Mouse (Mus musculus) ES-CJ7 (cell line): ENCODE results near the gene Nxpe3.
"Not testable (repeated sequence)": the region's sequence is repeated elsewhere in the genome, so short reads cannot be mapped to it uniquely, and the experiment has no call there.

ENCODE experiments used
- DNase-seq: peaks from one replicate; pipeline ENCODE4 v3.0.0; 2011; ENCODE audit warnings: low read depth, low spot score

Nxpe3 gene

DNA sequence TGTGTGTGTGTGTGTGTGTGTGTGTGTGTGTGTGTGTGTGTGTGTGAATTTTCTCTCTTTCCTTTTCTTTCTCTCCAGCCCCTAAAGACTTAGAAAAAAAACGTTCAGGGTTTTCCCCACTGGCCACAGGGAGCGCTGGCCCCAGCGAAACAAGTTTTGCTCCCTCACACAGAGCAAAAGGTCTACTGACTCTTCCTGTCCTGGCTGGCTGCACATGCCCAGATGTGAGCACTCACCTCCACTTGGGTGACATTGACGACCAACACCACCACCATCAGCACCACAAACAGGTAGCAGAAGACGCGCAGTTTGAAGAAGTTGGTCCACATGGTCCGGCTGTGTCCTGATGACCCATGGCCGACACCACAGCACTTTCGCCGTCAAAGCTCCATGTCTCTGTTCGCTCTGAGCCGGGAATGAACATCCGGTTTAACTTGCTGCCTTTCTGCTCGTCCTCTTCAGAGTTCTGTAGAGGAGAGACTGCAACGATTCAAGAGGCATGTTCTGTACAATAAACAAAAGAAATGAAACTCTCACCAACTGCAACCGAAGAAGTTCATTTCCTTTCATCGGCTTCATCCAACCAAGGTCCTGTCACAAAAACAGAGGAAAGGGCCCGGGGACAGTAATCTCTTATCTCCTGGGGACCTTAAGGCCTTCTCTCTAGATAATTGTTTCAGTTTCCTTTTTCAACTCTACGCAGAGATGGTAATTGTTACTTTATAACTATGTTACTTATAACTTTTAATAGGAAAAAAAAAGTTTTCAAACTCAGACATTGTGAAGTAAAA lies 4.5 kb downstream of the Nxpe3 start:
- DNase-seq: no peak

DNA sequence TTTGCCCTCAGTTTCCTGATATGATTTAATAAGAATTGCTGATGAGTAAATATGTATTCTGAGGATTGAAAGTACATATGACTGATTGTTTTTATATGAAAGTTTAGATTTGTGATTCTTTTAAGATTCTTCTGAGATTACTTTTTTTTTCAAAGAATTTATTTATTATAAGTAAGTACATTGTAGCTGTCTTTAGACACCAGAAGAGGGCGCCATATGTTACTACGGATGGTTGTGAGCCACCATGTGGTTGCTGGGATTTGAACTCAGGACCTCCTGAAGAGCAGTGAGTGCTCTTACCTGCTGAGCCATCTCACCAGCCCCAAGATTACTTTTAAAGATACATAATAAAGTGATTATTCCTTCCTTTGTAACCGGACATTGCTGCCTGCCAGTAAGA lies 5.6 kb downstream of the Nxpe3 start:
- DNase-seq: peak; percentile 49

DNA sequence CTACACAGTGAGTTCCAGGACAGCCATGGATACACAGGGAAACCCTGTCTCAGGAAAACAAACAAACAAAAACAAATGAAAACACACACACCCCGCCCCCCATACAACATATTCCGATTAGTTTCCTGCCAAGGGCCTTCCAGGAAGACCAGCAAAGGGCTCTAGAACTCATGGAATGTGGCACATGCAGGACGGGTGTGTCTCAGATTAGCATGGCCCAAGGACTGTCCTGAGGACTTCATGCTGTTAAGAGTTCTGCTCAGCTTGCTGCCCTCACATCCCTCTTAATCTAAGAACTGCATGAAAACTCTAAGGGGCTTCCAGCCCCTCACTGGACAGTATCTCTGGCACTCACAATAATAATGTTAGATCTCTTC lies 6.5 kb downstream of the Nxpe3 start:
- peak; percentile 88 for DNase-seq

DNA sequence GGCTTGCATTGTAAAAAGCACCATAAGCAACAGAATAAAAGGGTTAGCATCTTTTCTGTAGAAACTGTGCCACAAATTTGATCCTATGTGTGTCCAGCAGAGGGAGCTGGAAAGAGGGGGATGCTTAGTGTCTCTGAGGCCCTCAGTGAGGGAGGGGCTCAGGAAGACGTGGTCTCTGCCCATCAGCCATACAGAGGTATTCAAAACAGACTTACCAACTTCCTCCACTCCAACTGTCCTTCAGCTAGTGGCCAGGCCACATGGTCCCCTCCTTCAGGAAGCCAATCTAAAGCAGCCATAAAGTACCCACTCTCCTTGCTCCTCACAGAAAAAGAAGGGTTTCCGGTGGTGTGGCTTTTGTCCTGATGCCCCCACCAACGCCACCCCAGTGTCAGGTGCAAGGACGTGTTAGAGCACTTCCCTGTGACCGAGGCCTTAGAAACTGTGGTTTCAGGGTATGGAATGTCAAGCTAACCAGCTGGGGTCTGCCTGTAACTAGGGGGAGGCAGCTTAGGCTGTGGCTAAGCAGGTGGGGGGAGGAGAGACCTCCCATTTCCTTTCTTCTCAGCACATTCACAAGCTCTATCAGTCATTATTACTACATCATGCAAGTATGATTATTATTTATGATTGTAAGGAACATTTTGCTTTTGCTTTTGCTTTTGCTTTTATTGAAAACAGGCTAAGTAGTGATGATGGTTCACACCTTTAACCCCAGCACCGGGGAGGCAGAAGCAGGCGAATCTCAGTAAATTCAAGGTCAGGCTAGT lies 7.1 kb downstream of the Nxpe3 start:
- DNase-seq: peak; percentile 82

DNA sequence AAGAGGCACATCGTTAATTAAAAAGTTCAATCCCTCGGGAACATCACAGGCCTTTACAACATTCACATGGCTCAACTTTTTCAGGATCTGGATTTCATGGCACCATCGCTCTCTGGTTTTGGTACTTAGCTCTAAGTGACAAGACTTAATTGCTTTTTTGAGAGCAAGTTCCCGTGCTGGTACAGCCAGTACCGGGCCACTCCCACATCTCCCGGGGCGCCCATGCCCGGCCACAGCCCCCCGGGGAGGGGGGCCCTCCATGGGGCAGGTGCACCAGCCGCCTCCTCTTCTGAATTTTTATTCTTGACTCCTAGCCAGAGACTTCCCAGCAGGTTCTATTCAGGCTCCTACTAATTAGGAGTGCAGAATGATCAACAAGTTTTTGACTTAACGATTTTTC lies 10.8 kb downstream of the Nxpe3 start:
- DNase-seq: no peak

DNA sequence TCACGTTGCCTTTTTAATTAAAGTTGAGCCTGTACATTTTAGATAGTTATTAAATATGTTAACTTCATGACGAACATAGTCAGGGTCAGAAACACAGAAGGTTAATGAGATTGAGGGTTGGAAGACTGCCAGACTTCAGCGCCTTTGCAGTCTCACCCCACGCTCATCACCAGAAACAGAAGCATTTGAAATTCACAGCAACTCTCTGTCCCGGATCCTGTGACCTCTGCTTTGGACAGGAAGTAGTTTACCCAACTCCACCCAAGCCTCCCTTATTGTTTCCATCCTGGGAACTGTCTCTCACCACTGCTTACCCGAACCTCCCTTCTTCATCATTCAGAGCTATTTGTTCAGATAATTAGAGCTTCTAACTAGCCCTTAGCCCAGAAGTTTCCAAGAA lies 19.1 kb downstream of the Nxpe3 start:
- peak; percentile 59 for DNase-seq

DNA sequence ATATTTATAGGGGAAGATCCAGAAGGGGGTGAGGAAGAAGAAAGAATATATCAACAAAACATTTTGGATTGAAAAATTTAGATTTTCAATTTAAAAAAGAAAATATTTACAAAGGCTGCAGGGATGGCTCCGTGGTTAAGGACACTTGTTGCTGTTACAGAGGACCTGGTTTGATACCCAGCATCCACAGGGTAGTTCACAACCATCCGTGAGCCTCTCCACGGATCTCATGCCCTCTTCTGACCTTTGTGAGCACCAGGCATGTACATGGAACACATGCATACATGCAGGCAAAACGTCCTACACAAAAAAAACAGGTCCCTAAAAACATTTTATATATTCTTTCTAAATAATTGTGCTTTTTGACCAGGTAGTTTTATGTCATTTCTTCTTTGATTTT lies 31.3 kb downstream of the Nxpe3 start:
- no peak for DNase-seq

DNA sequence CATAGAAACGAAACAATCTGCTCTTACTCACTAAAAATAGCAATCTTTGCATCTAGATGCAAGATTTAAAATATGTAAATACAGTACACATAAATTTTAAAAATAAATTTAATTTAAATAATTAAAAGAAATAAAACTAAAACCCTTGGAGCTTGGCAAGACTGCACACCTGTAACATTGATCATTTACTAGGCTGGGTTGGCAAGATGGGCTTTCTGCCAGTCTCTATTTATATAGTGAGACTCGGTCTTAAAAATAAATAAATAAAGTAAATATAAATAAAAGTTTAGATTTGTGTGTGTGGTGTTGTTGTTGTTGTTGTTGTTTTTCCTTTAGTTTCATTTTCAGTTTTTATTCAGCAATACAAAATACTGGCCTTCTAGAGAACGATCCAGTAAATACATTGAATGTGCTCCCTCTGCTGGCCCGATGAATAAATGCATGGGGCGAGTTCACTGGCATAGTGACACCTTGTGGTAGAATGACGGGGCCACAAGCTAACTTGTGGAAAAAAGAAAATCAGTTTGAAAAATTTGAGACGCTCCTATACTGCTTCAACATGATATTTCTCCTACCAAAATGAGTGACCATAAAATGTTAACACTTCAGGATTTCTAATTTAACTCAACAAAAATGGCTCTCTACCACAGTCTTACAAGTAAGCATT lies 31.8 kb downstream of the Nxpe3 start:
- DNase-seq: peak; percentile 68

DNA sequence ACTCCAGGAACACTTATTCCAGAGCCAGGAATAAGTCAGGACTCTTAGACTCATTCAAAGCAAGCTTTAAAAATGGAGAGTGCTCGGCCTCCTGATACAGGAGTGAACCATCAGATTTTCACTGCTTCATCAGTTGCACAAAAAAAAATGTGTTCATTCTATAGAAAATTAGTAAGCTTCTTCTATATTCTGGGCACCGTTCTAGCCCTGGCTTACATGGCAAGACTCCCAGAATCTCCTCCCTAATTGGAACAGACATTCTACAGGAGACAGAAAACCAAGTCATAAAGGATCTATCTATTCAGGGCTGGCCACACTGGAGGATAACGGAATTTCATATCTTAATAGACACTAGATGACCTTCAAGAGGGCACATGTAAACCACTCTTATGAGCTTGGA lies 34.0 kb downstream of the Nxpe3 start:
- no peak for DNase-seq

DNA sequence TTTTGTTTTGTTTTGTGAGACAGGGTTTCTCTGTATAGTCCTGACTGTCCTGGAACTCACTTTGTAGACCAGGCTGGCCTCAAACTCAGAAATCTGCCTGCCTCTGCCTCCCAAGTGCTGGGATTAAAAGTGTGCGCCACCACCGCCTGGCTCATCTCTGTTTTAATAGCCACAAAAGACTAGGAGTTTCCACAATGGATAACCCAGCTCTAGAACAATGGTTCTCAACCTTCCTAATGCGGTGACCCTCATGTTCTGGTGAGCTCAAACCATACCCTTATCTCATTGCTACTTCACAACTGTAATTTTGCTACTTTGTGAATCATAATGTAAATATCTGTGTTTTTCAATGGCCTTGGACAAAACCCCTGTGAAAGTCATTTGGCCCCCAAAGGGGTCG lies 35.7 kb downstream of the Nxpe3 start:
- not testable (repeated sequence) for DNase-seq

DNA sequence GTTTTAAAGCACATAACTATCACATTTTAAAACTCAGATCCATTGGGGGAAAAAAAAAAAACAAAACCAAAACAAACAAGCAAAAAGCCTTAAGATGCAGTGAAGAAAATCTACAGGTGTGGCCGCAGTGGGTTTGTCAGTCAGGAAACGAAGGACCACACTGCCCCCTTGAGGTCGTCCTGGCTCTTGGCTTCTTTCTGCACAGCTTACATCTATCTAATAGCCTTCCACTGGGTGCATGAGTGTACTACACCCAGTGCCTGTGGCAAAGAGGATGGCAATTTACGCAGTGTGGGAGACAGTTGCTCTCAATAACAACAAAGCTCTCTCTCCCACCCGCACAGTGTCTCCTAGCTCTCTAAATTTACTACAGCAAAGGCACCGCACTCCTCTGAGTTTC lies 36.6 kb downstream of the Nxpe3 start:
- DNase-seq: peak; percentile 90

DNA sequence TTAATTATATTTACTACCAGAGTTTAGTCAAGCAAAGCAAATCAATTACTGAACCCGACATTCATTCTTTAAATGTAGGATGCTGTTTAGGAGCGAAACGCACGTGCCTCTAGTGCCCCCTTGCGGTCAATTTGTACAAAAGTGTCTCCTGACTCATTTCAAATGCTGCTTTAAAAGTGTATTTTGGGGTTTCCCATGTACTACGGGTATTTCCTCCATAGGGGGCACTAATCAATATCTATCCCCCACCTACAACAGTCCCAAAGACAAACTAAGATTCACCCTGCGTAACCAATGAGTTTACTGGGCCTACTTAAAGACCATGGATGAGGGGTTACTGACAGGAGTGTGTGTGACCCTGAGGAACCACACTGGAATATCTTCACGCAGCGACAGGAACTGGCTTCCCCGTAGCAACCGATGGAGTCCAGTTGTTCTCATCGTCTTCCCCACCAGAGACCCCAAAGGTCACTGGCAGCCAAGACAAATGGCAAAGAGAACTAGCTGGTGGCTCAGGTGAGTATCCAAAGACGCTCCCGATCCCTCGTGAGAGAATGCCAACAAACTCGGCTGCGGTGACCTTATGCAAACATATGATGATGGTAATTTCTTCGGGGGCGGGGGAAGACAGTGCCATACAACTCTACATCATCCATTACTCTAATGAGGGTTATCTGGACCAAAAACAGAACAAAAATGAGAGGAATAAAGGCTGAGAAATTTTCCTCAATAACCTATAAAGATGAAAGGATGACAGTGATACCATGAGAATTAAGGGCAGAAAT lies 42.0 kb downstream of the Nxpe3 start:
- DNase-seq: peak; percentile 82

DNA sequence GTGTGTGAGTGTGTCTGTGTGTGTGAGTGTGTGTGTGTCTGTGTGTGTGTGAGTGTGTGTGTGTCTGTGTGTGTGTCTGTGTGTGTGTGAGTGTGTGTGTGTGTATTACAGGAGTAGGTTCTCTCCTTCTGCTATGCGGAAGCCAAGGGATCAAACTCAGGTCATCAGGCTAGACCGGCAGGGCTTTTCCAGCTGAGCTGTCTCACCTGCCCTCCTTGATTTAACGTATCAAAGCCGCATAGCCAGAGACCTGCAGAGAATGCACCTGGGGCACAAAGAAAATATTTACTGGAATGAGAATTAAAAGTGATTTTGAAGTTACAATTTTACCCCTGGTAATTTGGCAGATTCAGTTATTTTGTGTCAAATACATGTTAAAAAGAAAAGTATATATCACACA lies 42.6 kb downstream of the Nxpe3 start:
- DNase-seq: no peak

DNA sequence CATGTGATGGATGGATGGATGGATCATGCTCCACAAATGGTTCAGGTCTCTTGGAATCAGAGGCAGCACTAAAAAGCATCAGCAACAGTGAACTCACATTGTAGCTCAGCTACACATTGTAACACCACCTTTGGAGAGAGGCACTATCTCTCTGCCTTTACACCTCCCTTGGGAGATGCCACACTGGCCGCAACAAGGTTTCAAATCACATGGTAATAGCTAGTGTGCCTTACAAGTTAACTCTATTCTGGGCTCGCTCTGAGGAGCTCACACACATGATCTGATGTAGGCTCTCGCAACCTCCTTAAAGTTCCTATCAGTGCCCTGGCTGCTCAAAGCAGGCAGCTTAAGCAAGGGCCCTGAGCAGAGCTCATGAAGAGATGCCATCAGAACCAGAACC lies 44.6 kb downstream of the Nxpe3 start:
- DNase-seq: no peak

DNA sequence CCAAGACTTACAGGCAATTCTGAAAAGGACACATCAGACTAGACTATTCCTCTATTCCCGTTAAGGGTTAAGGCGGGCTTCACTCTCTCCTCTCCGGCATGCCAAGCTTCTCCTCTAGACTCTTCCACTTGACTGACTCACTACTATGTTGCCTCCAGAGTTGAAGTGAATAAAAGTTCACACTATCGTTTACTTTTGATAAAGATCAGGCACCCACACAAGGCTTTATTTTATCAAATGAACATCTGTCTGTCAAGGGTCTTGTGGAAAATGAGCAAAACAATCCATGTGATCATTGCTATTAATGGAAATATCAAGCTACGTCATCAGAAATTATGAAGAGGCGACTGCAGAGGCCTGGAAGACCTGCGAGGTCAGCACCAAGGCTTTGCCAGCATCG lies 47.4 kb downstream of the Nxpe3 start:
- no peak for DNase-seq

DNA sequence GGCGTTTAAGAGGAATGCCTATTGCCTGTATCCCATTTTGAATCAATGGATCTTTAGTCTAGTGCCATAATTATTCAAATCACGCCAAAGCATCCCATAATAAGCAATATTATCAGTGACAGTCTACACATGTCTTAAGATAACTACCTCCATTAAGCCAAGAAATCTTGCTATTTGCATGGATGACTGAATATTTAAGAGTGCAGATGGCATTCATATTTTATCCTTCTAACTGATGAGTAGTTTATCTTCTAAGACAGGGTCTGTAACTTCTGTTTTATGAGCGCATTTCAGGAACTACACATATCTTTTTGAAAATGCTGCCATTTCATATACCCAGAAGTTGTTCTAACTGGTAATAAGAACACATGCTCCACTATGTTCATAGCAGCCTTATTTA lies 50.2 kb downstream of the Nxpe3 start:
- no peak for DNase-seq

DNA sequence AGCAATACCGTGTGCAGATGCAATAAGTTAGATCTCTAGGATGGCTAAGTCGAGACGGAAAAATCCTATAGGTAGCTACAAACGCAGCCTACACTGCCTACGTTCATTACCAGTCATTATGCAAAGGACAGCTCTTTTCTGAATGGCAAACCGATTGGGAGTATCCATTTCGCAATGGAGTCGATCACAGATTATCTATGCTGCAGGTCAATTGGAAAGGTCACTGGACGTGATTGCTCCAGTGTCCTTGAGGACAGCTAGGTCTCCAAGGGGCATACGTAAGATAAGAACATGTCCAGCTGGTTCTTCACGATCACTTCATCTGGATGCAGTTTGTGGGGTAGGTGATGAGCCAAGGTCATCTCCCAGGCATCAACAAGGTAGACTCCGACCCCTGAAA lies 51.2 kb downstream of the Nxpe3 start:
- DNase-seq: no peak

DNA sequence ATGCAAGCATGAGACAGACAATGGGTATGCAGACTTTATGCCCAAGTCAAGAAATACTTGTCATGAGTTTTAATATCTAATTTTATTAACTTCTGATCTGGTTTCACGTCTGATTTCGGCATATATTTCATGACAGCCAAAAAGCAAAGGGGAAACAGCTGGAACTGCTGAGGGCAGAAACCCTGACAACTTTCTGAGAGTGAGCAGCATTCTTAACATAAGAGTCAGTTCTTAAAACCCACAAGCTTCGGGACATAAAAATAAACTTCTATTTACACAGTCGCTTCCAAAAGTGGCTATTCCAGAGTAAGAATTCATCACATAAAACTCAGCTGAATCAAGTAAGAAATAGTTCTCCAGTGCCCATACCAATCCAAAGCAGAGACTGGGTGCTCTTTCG lies 52.0 kb downstream of the Nxpe3 start:
- DNase-seq: no peak

DNA sequence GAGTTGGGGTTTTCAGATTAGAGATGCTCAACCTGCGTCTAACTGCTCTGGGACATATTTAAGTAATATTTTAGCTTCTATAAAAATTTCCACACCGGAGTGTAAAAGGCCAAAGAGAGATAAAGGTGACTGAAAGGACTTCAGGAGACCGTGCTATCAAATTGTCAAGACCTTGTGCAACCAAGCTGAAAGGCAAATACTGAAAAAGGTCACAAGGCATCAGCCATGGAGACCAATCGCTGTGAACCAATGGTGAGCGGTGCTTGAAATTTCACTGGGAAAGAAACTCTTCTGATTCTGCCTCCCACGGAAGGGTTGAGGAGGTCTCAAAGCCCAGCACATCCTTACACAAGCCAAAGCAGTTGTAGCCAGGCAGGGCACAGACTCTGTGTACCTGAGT lies 53.6 kb downstream of the Nxpe3 start:
- no peak for DNase-seq

DNA sequence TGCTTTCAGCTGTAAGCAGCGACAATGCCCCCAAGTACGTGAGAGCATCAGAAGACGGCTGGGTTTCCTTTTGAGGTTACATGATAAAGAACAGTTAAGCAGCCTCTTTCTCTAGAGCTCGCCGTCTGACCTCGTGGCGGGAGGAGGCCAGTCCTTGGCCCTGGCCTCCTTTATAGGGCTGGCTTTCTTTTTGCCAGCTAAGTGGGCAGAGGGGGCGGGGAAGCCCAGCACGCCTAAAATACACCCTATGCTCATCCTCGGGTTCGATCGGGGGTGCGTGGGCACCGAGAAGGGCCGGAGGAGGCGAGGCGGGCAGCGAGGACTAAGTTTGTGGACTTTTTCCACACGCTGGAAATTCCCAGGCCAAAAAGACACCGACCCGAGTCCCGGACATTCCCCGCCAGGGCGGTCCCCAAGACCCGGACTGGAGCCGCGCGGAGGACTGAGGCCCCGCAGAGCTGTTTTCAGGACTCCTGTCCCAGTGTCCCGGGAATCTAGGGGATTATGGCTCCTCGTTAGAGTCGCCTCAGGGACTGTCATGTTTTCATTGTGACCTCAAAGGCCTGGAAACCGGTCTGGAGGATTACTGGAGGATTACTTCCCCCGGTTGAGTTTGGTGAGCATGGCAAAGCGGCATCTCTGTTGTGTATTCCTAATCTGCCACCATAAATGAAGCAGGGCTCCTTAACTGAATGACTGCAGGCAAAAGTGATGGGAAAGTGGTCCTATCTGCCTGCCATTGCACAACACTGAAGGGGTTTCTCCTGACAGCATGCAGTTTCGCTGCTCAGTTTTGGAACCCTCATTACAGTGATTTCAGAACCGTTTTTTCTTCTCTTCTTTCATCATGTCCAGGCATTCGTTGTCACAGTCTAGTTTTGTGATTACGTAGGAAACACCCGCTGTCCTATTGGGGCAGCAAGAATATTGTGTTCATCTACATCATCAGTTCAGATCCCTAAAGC lies 56.3 kb downstream of the Nxpe3 start, which contains the start of gene Nfkbiz:
Nfkbiz (minus strand) TSS at position 390 of the 965 bp plus-strand sequence.
- peak; percentile 73 for DNase-seq

DNA sequence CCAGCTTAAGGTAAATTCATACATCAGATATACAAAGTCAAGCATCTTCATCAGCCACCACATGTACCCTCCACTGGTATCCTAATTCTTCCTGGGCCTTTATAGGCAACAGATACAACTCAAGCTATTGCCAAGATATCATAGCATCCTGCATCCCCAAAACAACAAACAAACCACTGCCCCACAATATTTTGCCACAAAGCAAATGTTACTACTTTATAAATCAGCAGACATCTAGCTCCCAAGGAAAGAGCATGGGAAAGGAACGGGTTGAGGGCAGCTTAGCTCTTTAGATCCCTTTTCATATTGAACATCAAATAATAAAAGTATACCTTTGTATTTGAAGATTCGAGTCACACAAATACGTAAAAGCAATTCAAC lies 57.0 kb downstream of the Nxpe3 start:
- DNase-seq: no peak
